Mouse (Mus musculus) CH12.LX (cell line): ENCODE measurements at regions not wholly inside any gene's neighbourhood (a gene's known extent, or its start where the extent isn't known, plus 50 kb on each side); places are given as distances from the start of the nearest gene placed in this dataset.
A peak's percentile ranks its signal among the peaks of the same experiment; 100 is the strongest.

Experiments used
- DNase-seq: peaks from one replicate; pipeline ENCODE4 v3.0.0-alpha.2; 2013; ENCODE audit errors: extremely low read depth
- H3K27ac ChIP-seq: 2 replicates; pipeline ENCODE4 v1.5.1; 2012; ENCODE audit warnings: low read depth, mild to moderate bottlenecking, control low read depth, moderate library complexity; ENCODE audit not compliant: insufficient read depth
- H3K27me3 ChIP-seq: replicated peaks from 2 replicates; pipeline ENCODE3; 2012; ENCODE audit warnings: inconsistent platforms
- H3K36me3 ChIP-seq, 2 experiments: replicated peaks in 1 of 2; 2 replicates each; pipeline versions ENCODE3 to v1.6.1; 2012; ENCODE audit warnings: inconsistent platforms in 1 of 2, low read length in 1 of 2, mild to moderate bottlenecking in 1 of 2, mixed read lengths in 1 of 2, moderate library complexity in 1 of 2; ENCODE audit not compliant: control insufficient read depth in 1 of 2, insufficient read depth in 1 of 2
- H3K4me1 ChIP-seq, 2 experiments: 2 replicates each; pipeline ENCODE4 v1.6.1; 2012; ENCODE audit warnings: inconsistent platforms in 1 of 2, moderate library complexity in 1 of 2; ENCODE audit not compliant: insufficient read depth in 2 of 2, control insufficient read depth in 1 of 2
- H3K4me2 ChIP-seq: 2 replicates; pipeline ENCODE4 v1.6.1; 2012; ENCODE audit warnings: low read depth, mild to moderate bottlenecking, control low read depth; ENCODE audit not compliant: poor library complexity, insufficient read depth, severe bottlenecking
- H3K4me3 ChIP-seq, 3 experiments: fragments of 150-350 bp in 1 of 3; sonication (generic) in 1 of 3; replicated peaks in 1 of 3; 2 replicates each; pipeline versions ENCODE3 to v1.5.1; 2011 to 2012; ENCODE audit warnings: low read depth in 2 of 3, low read length in 2 of 3, mild to moderate bottlenecking in 2 of 3, moderate library complexity in 2 of 3, control low read depth in 1 of 3, improper control_type of control experiment in 1 of 3, inconsistent platforms in 1 of 3, mixed read lengths in 1 of 3; ENCODE audit not compliant: poor library complexity in 1 of 3
- H3K79me2 ChIP-seq: replicated peaks from 2 replicates; pipeline ENCODE4 v1.6.1; 2012; ENCODE audit warnings: mild to moderate bottlenecking, moderate library complexity; ENCODE audit not compliant: control insufficient read depth, poor library complexity, insufficient read depth, severe bottlenecking; ENCODE audit errors: extremely low read depth
- H3K9ac ChIP-seq: 2 replicates; pipeline ENCODE4 v1.6.1; 2012; ENCODE audit warnings: low read depth, mild to moderate bottlenecking, control low read depth, moderate library complexity; ENCODE audit not compliant: insufficient read depth
- H3K9me3 ChIP-seq: replicated peaks from 2 replicates; pipeline ENCODE3; 2012; ENCODE audit warnings: low read length, inconsistent platforms, mixed read lengths
- BHLHE40 ChIP-seq: IDR thresholded peaks from 2 replicates; pipeline ENCODE4 v1.6.1; 2011; ENCODE audit warnings: mild to moderate bottlenecking, low read depth, low read length, improper control_type of control experiment
- CHD1 ChIP-seq: IDR thresholded peaks from 2 replicates; pipeline ENCODE4 v1.6.1; 2012; ENCODE audit warnings: low read depth, low read length, improper control_type of control experiment, inconsistent platforms
- ELF1 ChIP-seq: IDR thresholded peaks from 2 replicates; pipeline ENCODE4 v1.6.1; 2014; ENCODE audit warnings: low read depth, mild to moderate bottlenecking, inconsistent platforms, low read length, improper control_type of control experiment
- ETS1 ChIP-seq: conservative IDR thresholded peaks from 2 replicates; pipeline ENCODE4 v1.6.1; 2012; ENCODE audit warnings: low read depth, mild to moderate bottlenecking, inconsistent platforms, low read length, improper control_type of control experiment, moderate library complexity
- IRF4 ChIP-seq: IDR thresholded peaks from 2 replicates; pipeline ENCODE4 v1.6.1; 2014; ENCODE audit warnings: low read depth, mild to moderate bottlenecking, inconsistent platforms, low read length, improper control_type of control experiment
- JUN ChIP-seq: IDR thresholded peaks from 2 replicates; pipeline ENCODE4 v1.6.1; 2011; ENCODE audit warnings: low read depth, mild to moderate bottlenecking, low read length, improper control_type of control experiment, moderate library complexity; ENCODE audit not compliant: insufficient read depth
- MAFK ChIP-seq: IDR thresholded peaks from 2 replicates; pipeline ENCODE4 v1.6.1; 2011; ENCODE audit warnings: low read length, improper control_type of control experiment; ENCODE audit not compliant: insufficient replicate concordance
- MEF2A ChIP-seq: IDR thresholded peaks from 2 replicates; pipeline ENCODE4 v1.6.1; 2014; ENCODE audit warnings: low read depth, mild to moderate bottlenecking, inconsistent platforms, low read length, improper control_type of control experiment, borderline replicate concordance
- MXI1 ChIP-seq: IDR thresholded peaks from 2 replicates; pipeline ENCODE4 v1.6.1; 2011; ENCODE audit warnings: mild to moderate bottlenecking, low read depth, low read length, improper control_type of control experiment
- MYC ChIP-seq: IDR thresholded peaks from 2 replicates; pipeline ENCODE4 v1.6.1; 2011; ENCODE audit warnings: low read depth, mild to moderate bottlenecking, improper control_type of control experiment, low read length
- NRF1 ChIP-seq: IDR thresholded peaks from 2 replicates; pipeline ENCODE4 v1.6.1; 2014; ENCODE audit warnings: low read depth, mild to moderate bottlenecking, inconsistent platforms, low read length, improper control_type of control experiment, moderate library complexity
- PAX5 ChIP-seq: IDR thresholded peaks from 2 replicates; pipeline ENCODE4 v1.6.1; 2012; ENCODE audit warnings: low read length, inconsistent platforms, mixed read lengths
- POLR2A ChIP-seq: IDR thresholded peaks from 2 replicates; pipeline ENCODE4 v1.6.1; 2011; ENCODE audit warnings: low read depth, mild to moderate bottlenecking, improper control_type of control experiment, low read length
- RAD21 ChIP-seq: IDR thresholded peaks from 2 replicates; pipeline ENCODE4 v1.6.1; 2011; ENCODE audit warnings: low read depth, mild to moderate bottlenecking, low read length, improper control_type of control experiment, moderate library complexity
- RCOR1 ChIP-seq: conservative IDR thresholded peaks from 2 replicates; pipeline ENCODE4 v1.6.1; 2012; ENCODE audit warnings: low read depth, mild to moderate bottlenecking, inconsistent platforms, low read length, improper control_type of control experiment
- SMC3 ChIP-seq: IDR thresholded peaks from 2 replicates; pipeline ENCODE4 v1.6.1; 2011; ENCODE audit warnings: low read depth, low read length, improper control_type of control experiment
- TCF12 ChIP-seq: IDR thresholded peaks from 2 replicates; pipeline ENCODE4 v1.6.1; 2014; ENCODE audit warnings: low read depth, mild to moderate bottlenecking, inconsistent platforms, low read length, improper control_type of control experiment
- USF1 ChIP-seq: IDR thresholded peaks from 2 replicates; pipeline ENCODE4 v1.6.1; 2014; ENCODE audit warnings: low read depth, mild to moderate bottlenecking, inconsistent platforms, low read length, improper control_type of control experiment
- ZC3H11A ChIP-seq: IDR thresholded peaks from 2 replicates; pipeline ENCODE4 v1.6.1; 2012; ENCODE audit warnings: low read depth, mild to moderate bottlenecking, inconsistent platforms, low read length, improper control_type of control experiment
- ZKSCAN1 ChIP-seq: IDR thresholded peaks from 2 replicates; pipeline ENCODE4 v1.6.1; 2012; ENCODE audit warnings: low read depth, inconsistent platforms, low read length, improper control_type of control experiment, borderline replicate concordance
- dilution Hi-C: fragments of 300-500 bp; cut with MboI; formaldehyde crosslinking; loops from 2 replicates; pipeline ENCODE4 v1.14.3; 2020; ENCODE audit warnings: low sequenced_read_pairs; ENCODE audit not compliant: extremely low pct_unique_long_range_greater_than_20kb, extremely low pct_ligation_motif_present
- in situ Hi-C: fragments of 300-500 bp; cut with MboI; formaldehyde crosslinking; loops from 3 replicates; pipeline ENCODE4 v1.14.3; 2019; ENCODE audit warnings: low sequenced_read_pairs, low pct_ligation_motif_present, low pct_unique_long_range_greater_than_20kb, mixed read lengths

DNA sequence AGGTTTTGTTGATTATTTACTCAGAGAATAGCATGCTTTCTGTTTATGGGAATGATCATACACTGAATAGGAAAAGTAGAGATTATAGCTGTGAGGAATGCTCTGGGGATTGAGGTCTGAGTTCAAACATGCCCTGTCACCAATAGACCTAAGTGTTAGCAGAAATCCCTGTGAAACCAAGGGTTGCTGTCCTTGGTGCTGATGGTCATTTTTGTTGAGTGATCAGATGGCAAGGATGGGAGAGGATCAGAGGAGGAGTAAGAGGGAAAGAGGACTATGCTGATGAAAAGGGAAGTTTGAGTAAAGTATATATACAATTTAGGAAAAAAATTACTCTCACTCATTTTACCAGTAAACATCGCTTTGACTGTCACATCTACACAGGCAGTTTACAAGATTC lies 191.5 kb upstream of the Sel1l start:
- dilution Hi-C loops, result no loop called here
- no peaks in the 10 kb centered on the region for H3K4me1 ChIP-seq
- DNase-seq, result peak; percentile 18
- H3K27ac ChIP-seq, result no peak overlapping the region
- no peak overlapping the region for H3K4me3 ChIP-seq
- TF ChIP-seq NRF1 (no peak), RCOR1 (no peak), RAD21 (no peak), USF1 (no peak), ELF1 (no peak), MEF2A (no peak), IRF4 (no peak), PAX5 (no peak), MXI1 (no peak), MYC (no peak), BHLHE40 (no peak), MAFK (no peak), POLR2A (no peak), TCF12 (no peak), JUN (no peak), SMC3 (no peak), CHD1 (no peak), ZC3H11A (no peak)
- TF ChIP-seq, all 38 proteins: peak for 0
- no peaks in the 10 kb centered on the region for H3K27me3 ChIP-seq
- no peak overlapping the region for H3K9ac ChIP-seq
- in situ Hi-C loops, result no loop called here
- H3K36me3 ChIP-seq, result no peaks in the 10 kb centered on the region
- H3K4me2 ChIP-seq, result no peak overlapping the region
- peaks cover 3% of the 10 kb centered on the region for H3K9me3 ChIP-seq
- no peaks in the 10 kb centered on the region for H3K79me2 ChIP-seq

DNA sequence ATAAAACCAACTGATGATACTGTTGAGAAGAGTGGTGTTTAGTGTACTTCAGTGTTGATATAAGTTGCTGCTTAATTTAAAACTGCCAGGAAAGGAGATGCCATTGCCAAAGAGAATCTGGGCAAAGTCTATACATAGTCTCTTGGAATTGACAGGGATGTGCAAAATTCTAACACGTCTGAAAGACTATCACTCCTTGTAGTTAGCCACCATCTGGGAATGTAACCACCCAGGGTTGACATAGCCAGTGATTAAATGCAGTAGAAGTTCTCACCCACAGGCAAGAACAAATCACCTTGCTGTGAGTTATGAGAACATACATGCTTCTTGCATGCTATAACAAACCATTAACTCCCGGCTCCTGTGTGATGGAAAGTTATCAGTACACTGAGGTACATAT lies 180.2 kb upstream of the Sel1l start:
- Histone ChIP-seq H3K79me2 (no peaks in the 10 kb centered on the region), H3K36me3 (no peaks in the 10 kb centered on the region), H3K27me3 (no peaks in the 10 kb centered on the region), H3K27ac (no peak overlapping the region), H3K9ac (no peak overlapping the region), H3K9me3 (no peaks in the 10 kb centered on the region), H3K4me3 (no peak overlapping the region)
- in situ Hi-C loops (no loop called here), dilution Hi-C loops (no loop called here)
- TF ChIP-seq ZKSCAN1, result no peak
- no peak for TF ChIP-seq ZC3H11A
- no peak for TF ChIP-seq NRF1
- no peak for TF ChIP-seq ETS1
- TF ChIP-seq MYC, result no peak
- TF ChIP-seq POLR2A, result no peak
- TF ChIP-seq, all 38 proteins: peak for 0
- Histone ChIP-seq H3K4me2 (no peak overlapping the region), H3K4me1 (no peaks in the 10 kb centered on the region)
- no peak for DNase-seq
